Mouse (Mus musculus) G1E (cell line): ENCODE data around the gene Timd4.

Experiments used
- CTCF ChIP-seq: IDR thresholded peaks from 2 replicates; pipeline ENCODE4 v1.5.1; 2012; ENCODE audit warnings: low read depth, low read length, inconsistent platforms, mixed read lengths
- GATA1 ChIP-seq: IDR thresholded peaks from 2 replicates; pipeline ENCODE4 v1.6.1; 2012; ENCODE audit warnings: borderline replicate concordance, low read length, inconsistent platforms, mixed read lengths
- POLR2AphosphoS5 ChIP-seq: IDR thresholded peaks from 2 replicates; pipeline ENCODE4 v1.6.1; 2012; ENCODE audit warnings: low read depth, low read length, inconsistent platforms; ENCODE audit not compliant: insufficient replicate concordance
- TAL1 ChIP-seq: conservative IDR thresholded peaks from 2 replicates; pipeline ENCODE4 v1.6.1; 2012; ENCODE audit warnings: low read depth, low read length, inconsistent platforms, mixed read lengths

DNA sequence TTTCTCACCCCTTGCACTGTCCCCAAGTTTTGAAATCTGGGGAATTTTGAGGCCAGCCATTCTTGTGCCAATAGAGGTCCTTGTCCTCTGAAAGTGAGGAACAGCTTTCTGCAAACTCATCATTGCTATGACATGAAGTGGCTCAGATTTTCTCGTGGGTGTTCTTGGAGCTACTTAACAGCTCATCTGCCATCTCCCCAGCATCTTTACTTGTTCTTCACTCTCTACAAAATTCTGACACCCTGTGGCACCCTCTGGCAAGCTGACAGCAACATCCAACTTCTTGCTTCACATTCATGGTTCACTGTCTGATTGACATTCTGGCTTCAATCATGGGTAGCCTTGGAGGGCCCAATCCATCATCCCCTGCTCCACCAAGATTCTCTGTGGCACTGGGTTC is 65.2 kb downstream of the Timd4 start:
- TF ChIP-seq CTCF (no peak), GATA1 (no peak), POLR2AphosphoS5 (no peak), TAL1 (no peak)
